8 mouse cellular contexts compared by ENCODE assay signal in genomic region chr16:37868506-37869469, GRCm38 (mm10). TPM values are rescaled to one million over a fixed set of nuclear protein-coding genes. Genes with fewer than 3 reads are reported as not detected.
DNase-seq lines count a peak whose midpoint lies in the region; ATAC-seq and TF ChIP-seq lines count a peak whose summit lies in the region.
"Had no signal": no experiment of that assay in that cellular context is flagged by ENCODE, and none has a peak within 500 bp of the region (broad histone marks: within the 10 kb centered on the region; RNA-seq: fewer than 3 reads in every experiment).

No protein-coding gene starts in this region.

- in situ Hi-C loops in ES-E14 (cut with MboI; ENCODE audit: low sequenced_read_pairs in 2 of 2, unreplicated experiment in 2 of 2) = no loop called here

- H3K27ac ChIP-seq in ES-E14 (ENCODE audit: insufficient read depth, low read depth, low read length, poor library complexity, severe bottlenecking) = peak overlapping the region; percentile 68
- H3K27ac ChIP-seq in forebrain, embryonic 10.5 days = peak overlapping the region; percentile 99
- peak overlapping the region; percentile 99 for H3K27ac ChIP-seq in hindbrain, embryonic 11.5 days (ENCODE audit: low read depth, low read length)
- peak overlapping the region; percentile 100 for H3K27ac ChIP-seq in left cerebral cortex, adult 2 months
- peak overlapping the region; percentile 77 for H3K27ac ChIP-seq in small intestine, adult 2 months (ENCODE audit: insufficient read depth, low read depth, low read length)

- H3K4me1 ChIP-seq in ES-E14 (ENCODE audit: control insufficient read depth in 2 of 2, insufficient read depth in 2 of 2, low read length in 2 of 2, poor library complexity in 1 of 2) = peaks cover 3 to 5% of the 10 kb centered on the region in 2 experiments; a peak in 3 of 4 replicates
- H3K4me1 ChIP-seq in forebrain, embryonic 10.5 days = peaks cover 29% of the 10 kb centered on the region
- H3K4me1 ChIP-seq in hindbrain, embryonic 11.5 days (replicated peaks; ENCODE audit: control insufficient read depth, insufficient read depth, low read length) = 0 out of 2 replicates have a peak, but pooled peaks cover 5% of the 10 kb centered on the region
- H3K4me1 ChIP-seq in small intestine, adult 2 months (ENCODE audit: control insufficient read depth, insufficient read depth, insufficient read length, low read length) = peaks cover 9% of the 10 kb centered on the region

- under 1% methylated on average over 81 of the region's 87 CpGs for WGBS in forebrain, embryonic 10.5 days
- WGBS in hindbrain, embryonic 11.5 days = under 1% methylated on average over 72 of the region's 87 CpGs
- WGBS in small intestine, adult 2 months = under 1% methylated on average over 87 of the region's 87 CpGs

- H3K4me3 ChIP-seq in ES-E14 (ENCODE audit: insufficient read depth in 1 of 2, low read depth in 1 of 2, low read length in 2 of 2, poor library complexity in 1 of 2, severe bottlenecking in 1 of 2) = peak overlapping the region; percentile 82 to 92
- H3K4me3 ChIP-seq in forebrain, embryonic 10.5 days = peak overlapping the region; percentile 99
- peak overlapping the region; percentile 97 for H3K4me3 ChIP-seq in hindbrain, embryonic 11.5 days (ENCODE audit: low read depth, low read length)
- H3K4me3 ChIP-seq in left cerebral cortex, adult 2 months = peak overlapping the region; percentile 99
- H3K4me3 ChIP-seq in small intestine, adult 2 months (ENCODE audit: low read depth, low read length) = peak overlapping the region; percentile 78

- TF ChIP-seq CTCF in left cerebral cortex, adult 2 months (IDR thresholded peaks at IDR 0.05) = no peak
- TF ChIP-seq CTCF in small intestine, adult 2 months (IDR thresholded peaks at IDR 0.05; ENCODE audit: extremely low read depth, insufficient read length, insufficient replicate concordance, low read depth, low read length) = no peak

- H3K36me3 ChIP-seq in ES-E14 (ENCODE audit: control insufficient read depth, insufficient read depth, low read length, poor library complexity, severe bottlenecking) = peaks cover 2% of the 10 kb centered on the region; the same call in 1 of the 2 replicates
- peaks cover 37% of the 10 kb centered on the region for H3K36me3 ChIP-seq in forebrain, embryonic 10.5 days (replicated peaks)
- no peaks in the 10 kb centered on the region for H3K36me3 ChIP-seq in hindbrain, embryonic 11.5 days (ENCODE audit: control insufficient read depth, insufficient read depth, low read length)
- H3K36me3 ChIP-seq in small intestine, adult 2 months (ENCODE audit: control insufficient read depth, insufficient read depth, low read length) = no peaks in the 10 kb centered on the region

- H3K9ac ChIP-seq in ES-E14 (ENCODE audit: insufficient read depth, low read depth, low read length, poor library complexity, severe bottlenecking) = peak overlapping the region; percentile 82
- peak overlapping the region; percentile 94 for H3K9ac ChIP-seq in hindbrain, embryonic 11.5 days (ENCODE audit: low read depth, low read length)

- peak; percentile 79 for ATAC-seq in hindbrain, embryonic 11.5 days (ENCODE audit: low FRiP score)

- intact Hi-C loops in left cerebral cortex, adult 2 months (cut with DNase I) = loop anchor here (1.0 to 2.0 kb wide), 3 partner anchors 56 to 220 kb away; partner anchors contain the start of gene Gsk3b

- no peak; the same call in 1 of the 2 replicates for TF ChIP-seq POLR2A in small intestine, adult 2 months (IDR thresholded peaks at IDR 0.05; ENCODE audit: low read depth, low read length)

- H3K4me2 ChIP-seq in hindbrain, embryonic 11.5 days (replicated peaks; ENCODE audit: low read depth, low read length) = peak overlapping the region; percentile 82

- no peaks in the 10 kb centered on the region for H3K9me3 ChIP-seq in ES-E14 (ENCODE audit: control insufficient read depth, insufficient read depth, low read depth, low read length)
- no peaks in the 10 kb centered on the region for H3K9me3 ChIP-seq in forebrain, embryonic 10.5 days
- H3K9me3 ChIP-seq in hindbrain, embryonic 11.5 days (ENCODE audit: control insufficient read depth, low read length) = no peaks in the 10 kb centered on the region

- peak; percentile 40 for DNase-seq in ES-E14 (ENCODE audit: low read depth, low spot score)
- peak; percentile 69 for DNase-seq in adrenal gland, postnatal 14 days
- DNase-seq in forebrain, embryonic 10.5 days (ENCODE audit: extremely low spot score, low spot score) = peak; percentile 76
- peak; percentile 66 for DNase-seq in hindbrain, embryonic 11.5 days (ENCODE audit: low spot score)
- peak in 1 of 2 experiments; percentile 29 for DNase-seq in left cerebral cortex, adult 2 months (ENCODE audit: extremely low spot score in 1 of 2, low spot score in 2 of 2)
- DNase-seq in lung, postnatal 36 days = peak; percentile 42

- H3K27me3 ChIP-seq in forebrain, embryonic 10.5 days (ENCODE audit: poor library complexity, severe bottlenecking) = no peaks in the 10 kb centered on the region
- no peaks in the 10 kb centered on the region for H3K27me3 ChIP-seq in hindbrain, embryonic 11.5 days (ENCODE audit: control insufficient read depth, insufficient read depth, low read length)
- no peaks in the 10 kb centered on the region for H3K27me3 ChIP-seq in small intestine, adult 2 months (ENCODE audit: control insufficient read depth, insufficient read depth, low read length)

TF ChIP-seq in ES-E14, 5 proteins besides CTCF, POLR2A, EP300 and RAD21:
- TF ChIP-seq HCFC1 (IDR thresholded peaks at IDR 0.05; ENCODE audit: borderline replicate concordance, insufficient read depth, low read length) (peak; percentile 50; the same call in 1 of the 2 replicates), ZNF384 (IDR thresholded peaks at IDR 0.05; ENCODE audit: low read depth, low read length) (no peak)

RNA-seq across cellular contexts. Expression of gene Lrrc58, which starts 0.6 kb away (rescaled TPM):
- 23.2 and 29.8 TPM in 2 replicates for total RNA-seq in ES-E14 (2012; rRNA removed)
- 253 and 277 TPM in 2 replicates for total RNA-seq in adrenal gland, postnatal 14 days (2021)
- polyA plus RNA-seq in forebrain, embryonic 10.5 days (2016; fragmentation: Nextera tagmentation; extraction: Ambion mirVana) = 55.3 and 57.7 TPM in 2 replicates
- polyA plus RNA-seq in hindbrain, embryonic 11.5 days (2014; fragmentation: Nextera tagmentation; extraction: Ambion mirVana) = 55.8 and 63.8 TPM in 2 replicates
- total RNA-seq in left cerebral cortex, adult 2 months (2021) = 100 to 1,000 TPM; 105 to 106 TPM
- polyA plus RNA-seq in small intestine, adult 2 months (2012; rRNA removed) = 3.3 and 5.1 TPM in 2 replicates

RNA-seq across cellular contexts. Expression of gene Gm36028, which starts 7.8 kb away (rescaled TPM):
- total RNA-seq in ES-E14 (2012; rRNA removed) = not detected in 2 replicates
- total RNA-seq in adrenal gland, postnatal 14 days (2021) = 0.34 and 0.41 TPM in 2 replicates
- 0.33 and 0.42 TPM in 2 replicates for polyA plus RNA-seq in forebrain, embryonic 10.5 days (2016; fragmentation: Nextera tagmentation; extraction: Ambion mirVana)
- 0.26 TPM in 1 of 2 replicates, not detected in the other for polyA plus RNA-seq in hindbrain, embryonic 11.5 days (2014; fragmentation: Nextera tagmentation; extraction: Ambion mirVana)
- not detected for total RNA-seq in left cerebral cortex, adult 2 months (2021)
- not detected in 2 replicates for polyA plus RNA-seq in small intestine, adult 2 months (2012; rRNA removed)
- total RNA-seq: layer of hippocampus, adult 8-10 months had no signal

RNA-seq across cellular contexts. Expression of gene Gpr156, which starts 47.5 kb away (rescaled TPM):
- total RNA-seq in ES-E14 (2012; rRNA removed) = 0.16 and 0.22 TPM in 2 replicates
- total RNA-seq in adrenal gland, postnatal 14 days (2021) = 0.26 TPM in 2 replicates
- polyA plus RNA-seq in forebrain, embryonic 10.5 days (2016; fragmentation: Nextera tagmentation; extraction: Ambion mirVana) = 1.3 and 1.6 TPM in 2 replicates
- polyA plus RNA-seq in hindbrain, embryonic 11.5 days (2014; fragmentation: Nextera tagmentation; extraction: Ambion mirVana) = 4.0 and 4.8 TPM in 2 replicates
- total RNA-seq in left cerebral cortex, adult 2 months (2021) = under 1 TPM; 0.48 to 0.63 TPM
- polyA plus RNA-seq in small intestine, adult 2 months (2012; rRNA removed) = 0.03 TPM in 1 of 2 replicates, not detected in the other
